Mouse (Mus musculus) hindlimb bud, embryonic 11.5 days (tissue): ENCODE data around the gene Lrg1.

Experiments
- DNase-seq: peaks from one replicate; pipeline ENCODE4 v3.0.0-alpha.2; 2012; ENCODE audit warnings: low read depth, low spot score; ENCODE audit errors: extremely low spot score

The Lrg1 gene

DNA sequence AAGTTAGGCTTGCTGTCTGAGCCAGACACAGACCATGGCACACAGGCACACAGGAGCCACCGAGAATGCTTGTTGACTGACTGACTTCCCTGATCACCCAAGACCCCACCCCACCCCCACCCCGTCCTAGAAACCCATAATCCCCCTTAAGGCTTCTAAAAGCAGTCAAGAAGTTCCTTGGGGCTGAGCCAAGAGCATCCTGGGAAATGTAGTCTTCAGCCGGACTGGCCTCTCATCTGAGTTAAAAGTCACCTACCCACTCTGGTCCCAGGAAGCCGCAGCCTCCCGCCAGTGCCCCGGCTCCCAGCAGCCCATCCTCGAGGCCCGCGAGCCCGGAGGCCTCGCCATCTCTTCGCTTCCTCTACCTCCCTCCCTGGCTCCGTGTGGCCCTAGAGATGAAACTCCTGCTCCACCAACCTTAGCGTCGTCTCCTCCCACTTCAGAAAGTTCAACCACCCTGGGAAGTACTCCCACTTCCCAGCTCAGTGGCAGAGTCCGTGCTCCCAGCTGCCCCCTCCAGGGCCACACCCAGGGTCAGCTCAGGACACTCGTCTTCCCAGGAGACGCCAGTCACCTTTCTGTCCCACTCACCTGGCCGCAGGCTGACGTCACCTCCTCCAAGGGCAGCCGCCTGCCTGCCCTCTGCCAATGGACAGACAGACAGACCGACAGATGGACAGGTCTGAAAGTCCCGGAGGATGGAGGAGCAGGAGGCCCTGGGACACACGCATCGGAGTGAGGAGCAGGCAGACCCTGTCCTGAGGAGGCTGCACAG lies 16.2 kb upstream of the Lrg1 start:
- no peak for DNase-seq

DNA sequence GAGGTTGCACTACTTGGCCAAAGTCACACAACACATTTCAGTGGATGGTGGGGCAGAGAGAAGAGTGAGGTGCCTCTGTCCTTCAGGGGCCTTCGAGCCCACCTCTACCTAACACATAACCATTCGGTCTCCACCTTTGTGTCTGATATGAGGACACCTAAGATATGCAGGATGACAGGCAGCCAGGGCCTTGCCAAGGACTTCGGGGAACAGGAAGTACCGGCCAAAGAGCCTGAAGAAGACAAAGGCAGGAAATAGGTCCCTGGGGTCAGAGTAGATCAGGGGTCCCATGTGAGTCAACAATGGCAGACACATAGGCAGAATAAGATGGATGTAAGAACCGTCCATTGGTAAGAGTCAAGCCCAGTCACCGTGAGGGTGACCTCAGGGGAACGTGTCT lies 14.8 kb upstream of the Lrg1 start:
- DNase-seq = no peak

DNA sequence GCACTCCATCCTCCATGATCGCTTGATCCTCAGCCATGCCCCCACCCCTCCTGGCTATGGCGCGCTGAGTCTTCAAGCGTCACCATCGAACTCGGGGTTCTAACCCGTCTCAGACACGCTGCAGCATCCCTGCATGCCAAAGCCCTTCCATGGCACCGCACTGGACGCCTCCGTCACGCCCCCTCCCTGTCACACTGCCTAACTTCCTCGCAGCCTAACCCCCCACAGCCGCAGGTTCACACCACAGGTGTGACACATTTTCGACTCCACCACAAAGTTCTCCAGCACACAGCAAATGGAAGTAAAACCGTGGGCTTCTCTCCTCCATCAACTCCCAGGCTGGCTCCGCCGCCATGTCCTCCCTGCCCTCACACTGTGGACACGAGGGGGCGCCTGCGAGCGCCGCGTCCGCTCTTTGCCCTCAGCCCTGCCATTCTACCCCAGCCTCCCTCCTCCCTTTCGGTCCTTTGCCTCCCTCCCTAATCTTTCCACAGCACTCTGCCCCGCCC lies 12.7 kb upstream of the Lrg1 start:
- DNase-seq = no peak

DNA sequence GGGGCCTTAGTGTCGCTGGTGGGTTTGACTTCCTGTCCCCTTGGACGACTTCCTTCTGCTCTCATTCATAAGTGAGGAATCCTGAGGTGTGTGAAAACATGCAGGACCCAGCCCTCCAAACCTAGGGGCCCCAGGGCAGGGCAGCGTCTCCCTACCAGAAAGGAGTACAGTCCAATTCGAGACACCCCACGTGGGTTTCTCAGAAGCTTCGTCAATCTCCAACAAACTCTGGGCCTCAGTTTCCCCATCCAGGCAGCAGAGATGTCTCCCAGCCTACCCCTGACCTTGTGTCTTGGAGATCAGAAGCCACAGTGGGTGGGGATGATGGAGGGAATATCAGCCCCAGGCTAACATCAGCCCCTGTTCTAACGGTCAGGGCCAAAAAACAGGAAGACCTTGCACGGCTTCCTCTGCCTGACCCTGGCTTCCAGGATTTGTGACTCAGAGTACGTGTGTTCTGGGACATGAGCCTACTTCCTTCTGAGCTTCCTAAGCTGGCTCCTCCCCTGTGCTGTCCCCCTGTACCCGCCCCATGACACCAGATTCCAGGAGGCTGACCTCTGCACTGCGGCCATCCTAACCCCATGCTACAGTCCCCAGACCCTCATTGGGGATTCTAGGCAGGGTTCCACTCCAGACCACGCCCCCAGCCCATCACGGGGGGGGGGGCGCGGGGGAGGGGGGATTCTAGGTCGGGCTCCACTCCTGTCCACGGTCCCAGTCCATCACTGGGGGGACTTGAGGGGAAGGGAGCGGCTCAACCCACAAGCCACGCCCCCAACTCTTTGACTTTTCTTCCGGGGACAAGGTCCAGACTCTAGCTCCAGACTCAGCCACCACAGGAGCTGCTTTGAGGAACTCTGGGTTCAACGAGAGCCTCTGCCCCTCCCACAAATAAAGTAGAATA lies 11.9 kb upstream of the Lrg1 start:
- DNase-seq = no peak

DNA sequence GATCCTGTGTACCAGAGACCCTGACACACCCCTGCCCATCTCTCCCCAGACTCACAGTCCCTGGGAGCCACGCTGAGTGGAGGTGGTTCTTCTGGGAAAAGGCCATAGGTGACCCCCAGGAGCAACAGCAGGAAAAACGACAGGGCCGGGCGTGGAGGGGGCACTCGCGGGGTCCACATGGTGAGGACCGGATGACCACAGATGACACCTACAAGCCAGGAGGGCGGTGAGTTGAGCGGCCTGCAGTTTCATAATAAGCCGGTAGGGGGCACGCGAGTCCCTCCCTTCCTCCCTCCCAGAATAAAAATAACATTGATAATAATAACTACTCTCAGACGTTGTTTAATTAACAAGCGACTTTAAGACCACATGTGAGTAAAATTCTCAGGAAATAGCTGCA lies 10.9 kb upstream of the Lrg1 start:
- no peak for DNase-seq

DNA sequence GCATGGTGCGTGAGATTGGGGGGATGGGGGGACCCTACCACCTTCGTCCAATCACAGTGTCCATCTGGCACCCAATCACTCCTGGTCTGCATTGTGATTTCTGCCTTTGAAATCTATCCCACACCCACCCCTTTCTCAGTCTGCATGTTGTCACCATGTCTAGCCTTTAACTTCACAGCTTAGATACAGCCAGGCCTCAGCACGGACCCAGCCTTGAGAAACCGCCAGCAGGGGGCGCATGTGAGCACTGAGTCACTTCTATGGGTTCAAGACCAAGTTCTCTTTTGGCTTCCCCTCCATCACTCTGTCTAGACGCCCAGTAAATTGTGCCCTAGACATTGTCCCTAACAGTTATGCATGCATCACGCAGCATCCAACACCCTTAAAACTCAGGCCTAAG lies 10.0 kb upstream of the Lrg1 start:
- DNase-seq = no peak

DNA sequence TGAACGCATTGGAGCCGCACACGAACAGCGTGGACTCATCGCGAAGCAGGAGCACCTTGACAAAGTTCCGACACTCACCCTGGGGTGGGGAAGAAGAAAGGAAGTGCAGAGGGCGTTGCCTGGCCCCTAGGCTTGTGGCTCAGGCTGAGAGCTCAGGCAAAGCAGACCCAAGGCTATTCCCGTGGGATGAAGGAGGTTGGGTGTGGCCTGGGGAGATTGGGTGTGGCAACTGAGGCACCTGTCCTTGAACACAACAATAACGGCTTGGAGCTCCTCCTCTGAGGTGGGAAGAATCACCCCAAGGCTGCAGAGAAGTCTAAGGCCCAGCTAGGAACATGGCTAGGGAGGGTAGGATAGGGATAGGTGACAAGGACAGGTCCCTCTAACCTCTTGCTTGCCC lies 9.3 kb upstream of the Lrg1 start:
- no peak for DNase-seq

DNA sequence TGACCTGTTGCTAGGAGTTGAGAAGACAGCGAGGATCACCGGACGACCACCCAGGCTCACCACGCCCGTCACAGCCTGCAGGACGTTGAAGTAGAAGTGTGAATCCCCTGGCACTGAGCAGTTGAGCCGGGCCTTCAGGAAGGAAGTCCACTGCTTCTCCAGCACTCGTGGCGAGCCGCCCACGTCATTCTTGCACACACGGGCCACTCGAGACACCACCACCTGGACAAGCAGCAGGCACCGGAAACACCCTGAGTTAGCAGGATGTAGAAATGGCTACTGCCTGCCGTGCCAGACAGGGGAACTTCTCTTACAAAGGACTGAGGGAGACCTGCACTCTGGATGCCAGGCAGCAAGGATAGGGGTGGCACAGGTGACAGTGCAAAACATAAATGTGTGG lies 6.4 kb upstream of the Lrg1 start:
- DNase-seq = no peak

DNA sequence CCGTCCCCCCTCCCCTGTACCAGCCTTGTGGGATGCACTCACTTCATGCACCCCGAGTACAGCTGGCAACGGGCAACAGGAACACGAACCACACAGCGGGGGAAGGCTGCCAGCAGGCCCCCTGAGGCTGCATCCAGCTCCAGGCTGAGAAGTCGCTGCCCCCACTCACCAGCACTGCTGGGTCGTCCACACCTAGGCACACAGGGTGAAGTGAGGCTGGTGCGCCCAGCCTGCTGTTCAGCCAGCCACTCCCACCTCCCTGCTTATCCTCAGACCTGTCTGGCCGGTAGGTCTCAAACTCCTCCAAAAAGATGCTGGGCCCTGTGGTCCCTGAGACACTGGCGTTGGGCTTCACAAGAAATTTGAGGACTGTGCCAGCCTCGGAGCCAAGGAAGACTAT lies 4.4 kb upstream of the Lrg1 start:
- no peak for DNase-seq

DNA sequence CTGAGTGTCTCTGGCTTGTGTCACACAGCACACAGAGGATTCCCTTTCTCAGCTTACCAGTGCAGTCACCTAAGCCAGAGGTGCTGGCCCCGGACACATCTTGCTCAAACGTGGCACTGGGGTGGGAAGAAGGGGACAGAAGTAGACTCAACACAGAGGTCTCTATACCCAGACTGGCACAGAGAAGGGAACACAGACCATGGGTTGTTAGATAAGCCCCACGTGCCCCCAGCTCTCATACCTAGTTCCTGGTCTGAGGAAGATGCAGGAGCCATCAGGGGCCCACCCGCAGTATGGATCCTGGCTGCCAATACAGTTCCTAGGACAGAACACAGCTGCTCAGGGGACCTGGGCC lies 3.5 kb upstream of the Lrg1 start:
- DNase-seq = no peak

DNA sequence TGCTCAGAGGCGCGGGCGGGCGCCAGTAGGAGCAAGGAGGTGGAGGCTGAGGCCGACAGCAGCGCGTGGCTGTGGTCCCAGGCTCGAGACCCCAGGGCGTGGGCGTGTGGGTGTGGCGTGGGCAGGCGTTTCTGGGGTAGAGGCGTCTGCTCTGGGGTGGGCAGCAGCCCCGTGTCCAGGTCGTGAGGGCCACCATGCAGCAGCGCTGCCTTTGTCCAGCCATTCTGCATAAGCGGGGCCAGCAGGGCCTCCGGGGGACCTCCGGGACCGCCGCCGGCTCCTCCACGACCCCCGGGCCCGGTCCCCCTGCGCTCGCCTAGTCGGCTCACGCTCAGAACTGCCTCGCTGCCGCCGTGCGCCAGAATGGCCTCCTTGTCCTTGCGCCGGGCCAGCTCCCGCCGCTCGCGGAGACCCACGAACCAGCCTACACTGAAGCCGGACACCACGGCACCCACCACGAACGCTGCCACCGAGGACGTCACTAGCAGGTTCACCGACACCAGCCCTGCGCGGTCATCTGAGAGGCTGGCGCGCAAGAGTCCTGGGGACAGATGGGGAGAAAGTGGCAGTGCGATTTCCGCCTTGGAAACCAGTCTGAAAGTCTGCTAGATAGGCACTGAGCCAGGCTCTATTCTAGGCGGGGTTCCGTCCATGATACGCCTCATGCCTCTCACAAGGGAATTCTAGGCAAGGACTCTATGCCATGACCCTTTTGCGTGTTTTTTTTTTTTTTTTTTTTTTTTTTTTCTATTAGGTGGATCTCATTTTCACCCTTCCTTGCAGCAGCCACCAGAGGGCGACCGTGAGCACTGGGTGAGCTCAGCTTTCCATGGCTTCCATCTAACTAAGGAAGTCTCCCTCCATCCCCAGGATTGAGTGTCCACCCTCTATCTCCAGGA lies 2.8 kb upstream of the Lrg1 start:
- DNase-seq = no peak

DNA sequence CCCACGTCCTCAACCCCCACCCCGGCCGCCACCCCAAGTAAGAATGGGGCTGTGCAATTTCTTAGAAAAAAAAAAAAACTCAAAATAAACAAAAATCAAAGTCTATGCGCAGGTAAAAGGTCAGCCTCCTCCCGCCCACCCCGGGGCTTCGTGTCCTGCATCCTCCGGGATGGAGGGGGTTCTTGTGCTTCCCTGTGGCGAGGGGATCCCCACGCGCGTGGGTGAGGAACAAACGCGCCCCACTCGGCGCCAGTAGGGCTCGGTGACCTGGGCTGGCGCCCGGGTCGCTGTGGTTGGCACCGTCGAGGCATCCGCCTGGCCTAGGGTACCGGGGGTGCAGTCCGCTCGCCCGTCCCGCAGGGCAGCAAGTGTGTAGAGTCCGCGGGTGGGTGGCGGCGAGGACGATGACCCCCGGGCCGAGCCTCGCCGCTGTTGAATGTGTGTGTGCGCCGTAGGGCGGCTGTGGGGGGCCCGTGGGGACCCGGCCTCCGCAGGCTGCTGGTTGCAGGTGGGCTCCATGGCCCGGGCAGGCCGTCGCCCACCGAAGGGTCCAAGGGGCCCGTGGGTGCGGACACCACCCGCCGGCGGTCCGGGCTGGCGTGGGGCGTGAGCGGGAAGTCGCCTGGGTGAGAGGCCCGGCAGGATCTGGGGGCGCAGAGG lies 2.0 kb upstream of the Lrg1 start:
- no peak for DNase-seq

DNA sequence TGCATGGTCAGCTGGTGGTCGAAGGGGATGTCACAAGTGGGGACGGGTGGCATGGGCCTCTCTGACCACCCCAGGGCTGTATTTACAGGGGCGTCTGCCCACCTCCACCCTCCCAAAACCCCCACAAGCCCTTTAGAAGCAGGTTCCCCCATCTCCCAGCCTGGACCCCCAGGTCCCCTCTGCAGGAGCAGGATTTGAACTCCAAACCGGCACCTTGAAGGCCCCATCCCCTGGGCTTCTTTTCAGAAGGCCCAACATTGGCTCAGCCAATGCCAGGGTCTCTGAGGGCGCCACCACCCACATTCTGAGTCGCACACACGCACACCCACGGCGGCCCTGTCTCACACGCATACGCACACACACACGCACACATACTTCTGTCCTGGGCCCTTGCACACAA lies 1.4 kb upstream of the Lrg1 start:
- no peak for DNase-seq

DNA sequence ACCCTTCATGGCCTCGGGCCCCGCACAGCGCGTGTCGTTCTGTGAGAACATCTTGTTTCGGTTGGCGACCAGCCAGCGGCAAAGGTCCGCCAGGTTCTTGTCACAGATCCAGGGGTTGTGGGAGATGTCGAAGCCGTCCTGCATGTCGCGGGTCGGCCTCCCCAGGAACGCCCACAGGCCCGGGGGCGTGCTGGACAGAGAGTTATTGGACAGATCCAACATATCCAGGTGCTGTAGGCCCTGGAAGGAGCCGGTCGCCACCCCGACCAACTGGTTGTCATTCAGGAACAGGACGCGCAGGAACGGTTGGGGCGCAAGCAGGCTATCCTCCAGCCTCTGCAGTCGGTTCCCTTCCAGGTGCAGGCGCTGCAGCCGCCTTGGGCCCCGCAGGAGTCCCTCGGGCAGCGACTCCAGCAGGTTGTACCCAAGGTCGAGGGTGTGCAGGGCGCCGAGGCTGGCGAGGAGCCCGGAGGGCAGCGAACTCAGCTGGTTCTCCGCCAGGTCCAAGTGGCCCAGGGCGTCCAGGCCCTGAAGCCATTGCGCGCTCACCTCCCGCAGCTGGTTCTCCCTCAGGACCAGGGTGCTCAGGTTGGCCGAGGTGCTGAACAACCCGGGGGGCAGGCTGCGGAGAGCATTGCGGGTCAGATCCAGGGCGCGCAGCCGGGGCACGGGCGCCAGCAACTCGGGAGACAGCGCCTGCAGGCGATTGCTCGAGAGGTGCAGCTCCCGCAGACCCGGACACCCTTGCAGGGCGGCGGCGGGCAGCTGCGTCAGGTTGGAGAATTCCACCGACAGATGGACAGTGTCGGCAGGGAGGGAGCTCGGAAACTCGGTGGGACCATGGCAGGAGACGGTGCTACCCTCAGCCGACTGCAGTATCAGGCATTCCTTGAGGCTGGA lies 1.6 kb downstream of the Lrg1 start:
- no peak for DNase-seq

DNA sequence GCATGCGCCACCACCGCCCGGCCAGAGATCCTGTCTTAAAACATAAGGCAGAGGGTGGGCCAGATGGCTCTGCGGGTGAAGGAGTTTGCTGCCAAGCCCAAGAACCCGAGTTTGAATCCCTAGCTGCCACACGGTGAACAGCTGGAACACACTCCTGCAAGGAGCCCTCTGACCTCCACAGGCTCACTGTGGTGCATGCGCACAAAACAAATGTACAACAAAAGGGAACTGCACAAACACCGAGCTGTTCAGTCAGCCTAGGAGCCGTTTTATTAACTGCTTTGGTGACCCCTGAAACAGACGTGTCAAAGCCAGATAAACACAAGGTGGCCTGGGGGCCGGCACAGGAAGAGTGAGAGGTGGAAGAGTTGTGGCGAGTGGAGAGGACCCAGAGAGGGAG lies 2.4 kb downstream of the Lrg1 start:
- DNase-seq = no peak

DNA sequence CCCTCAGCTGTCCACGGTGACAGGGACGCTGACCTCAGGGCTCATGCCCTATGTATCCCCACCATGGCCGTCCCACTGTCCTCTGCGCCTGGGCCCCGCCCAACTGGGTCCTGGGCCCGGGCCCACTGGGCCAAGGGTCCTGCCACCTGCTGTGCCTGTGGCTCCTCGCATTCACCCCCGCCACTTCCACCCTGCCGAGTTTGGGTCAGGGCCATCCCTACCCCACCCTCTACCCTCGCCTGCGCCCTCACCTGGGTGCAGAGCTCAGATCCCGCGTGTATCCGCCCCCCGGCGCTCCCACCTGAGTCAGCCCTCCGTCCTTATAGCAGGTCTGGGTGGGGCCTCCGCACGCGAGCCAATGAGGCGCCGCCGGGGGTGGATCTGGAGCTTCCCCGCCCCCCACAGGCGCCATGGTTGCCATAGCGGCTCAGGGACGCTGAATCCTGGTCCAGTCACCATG lies 4.5 kb downstream of the Lrg1 start, which contains the start of gene Plin5:
Plin5 (minus strand) TSS at position 346 of the 460 bp plus-strand sequence.
- no peak for DNase-seq

DNA sequence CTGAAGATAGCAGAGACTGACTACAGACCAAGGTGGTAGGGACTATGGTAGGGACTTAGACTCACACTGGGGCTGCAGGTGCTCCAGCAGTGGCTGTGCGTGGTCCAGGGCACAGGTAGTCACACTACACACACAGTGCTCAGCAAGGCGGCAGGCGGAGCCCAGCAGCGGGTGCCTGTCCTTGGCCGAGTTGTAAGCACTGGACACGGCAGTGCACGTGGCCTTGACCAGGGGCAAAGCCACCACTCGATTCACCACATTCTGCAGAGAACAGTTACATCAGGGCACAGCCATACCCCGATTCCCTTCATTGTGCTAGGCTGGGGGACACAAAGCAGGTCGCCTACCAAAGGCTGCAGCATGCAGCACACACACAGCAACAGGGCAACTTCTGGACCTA lies 5.6 kb downstream of the Lrg1 start:
- DNase-seq = no peak

DNA sequence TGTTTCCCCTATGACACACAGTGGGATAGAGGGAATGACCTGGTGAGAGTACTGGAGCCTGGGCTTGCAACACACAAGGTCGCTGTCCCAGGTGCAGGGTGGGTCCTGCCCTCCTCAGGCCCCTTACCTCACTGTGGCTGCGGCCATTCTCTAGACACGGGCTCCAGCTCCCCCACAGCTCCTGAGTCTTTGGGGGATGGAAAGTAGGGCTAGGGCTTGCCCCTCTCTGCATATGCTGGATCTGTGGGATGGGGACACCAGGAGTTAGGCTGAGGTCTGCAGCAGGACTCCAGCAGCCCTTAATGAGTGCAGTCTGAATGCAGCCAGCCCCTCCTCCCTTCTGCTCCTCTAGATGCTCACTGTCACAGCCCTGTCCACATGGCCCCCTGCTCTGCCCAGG lies 9.1 kb downstream of the Lrg1 start:
- no peak for DNase-seq

DNA sequence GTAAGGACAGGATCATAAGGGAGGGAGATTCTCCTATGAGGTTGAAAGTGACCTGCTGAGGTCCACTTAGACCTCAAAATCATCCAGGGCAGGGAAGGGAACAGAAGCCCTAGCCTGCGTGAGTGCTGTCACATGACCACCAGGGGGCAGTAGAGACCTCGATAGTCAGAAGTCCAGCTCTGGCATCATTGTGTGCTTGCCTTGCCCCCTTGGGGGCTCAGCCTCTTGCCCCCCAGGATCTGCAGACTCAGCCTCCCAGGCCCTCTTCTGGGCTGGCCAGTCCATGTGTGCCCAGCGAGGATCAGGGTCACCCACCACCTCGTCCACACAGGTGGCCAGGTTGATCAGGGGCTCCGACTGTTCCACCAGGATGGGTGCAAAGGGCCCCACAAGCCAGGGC lies 9.9 kb downstream of the Lrg1 start:
- DNase-seq = peak; percentile 67

DNA sequence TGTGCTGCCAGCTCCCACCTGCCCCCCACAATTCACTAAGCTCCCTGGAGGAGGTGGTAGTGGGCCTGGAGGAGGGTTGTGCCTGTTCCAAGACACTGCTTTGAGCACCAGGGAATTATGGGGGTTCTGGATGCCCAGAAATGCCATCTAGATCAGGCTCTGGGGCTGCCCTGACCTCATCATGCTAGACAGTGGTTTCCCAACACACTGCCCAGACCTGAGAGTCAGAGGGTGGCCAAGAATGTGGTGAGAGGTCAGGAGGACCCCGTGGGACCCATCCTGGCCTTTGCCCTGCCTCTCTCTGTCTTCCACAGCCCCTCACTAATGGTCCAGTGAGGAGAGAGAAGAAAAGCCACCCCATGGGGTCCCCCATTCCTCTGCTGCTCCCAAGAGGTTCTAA lies 10.8 kb downstream of the Lrg1 start:
- no peak for DNase-seq
